Mouse (Mus musculus): ENCODE measurements around the gene Upk3b. TPM values are rescaled to one million over a fixed set of nuclear protein-coding genes. Genes with fewer than 3 reads are reported as not detected.
A peak's percentile ranks its signal among the peaks of the same experiment; 100 is the strongest.

Upk3b gene
- polyA plus RNA-seq (2015; fragmentation: Nextera tagmentation; extraction: Ambion mirVana): 4.0 and 4.7 TPM in 2 replicates

GRCm38 (mm10) chr5:136038258-136039214, at the start of gene Upk3b:
TSS of gene Upk3b (plus strand) at chr5:136038496.
- Histone ChIP-seq H3K27me3 (ENCODE audit: insufficient read depth, low read length) (no peaks in the 10 kb centered on the region), H3K36me3 (replicated peaks; ENCODE audit: insufficient read depth, low read length) (no peaks in the 10 kb centered on the region), H3K4me3 (ENCODE audit: low read depth, low read length) (no peak within 1 kb of the TSS), H3K27ac (ENCODE audit: low read depth) (no peak within 1 kb of the TSS), H3K9me3 (ENCODE audit: low read length) (no peaks in the 10 kb centered on the region), H3K4me1 (ENCODE audit: insufficient read depth) (peaks cover 10% of the 10 kb centered on the region; the same call in 1 of the 2 replicates), H3K4me2 (ENCODE audit: low read depth, low read length) (no peak within 1 kb of the TSS), H3K9ac (replicated peaks) (no peak within 1 kb of the TSS)
- no peak for TF ChIP-seq CTCF (IDR thresholded peaks at IDR 0.05; ENCODE audit: low read depth)
- no peak for TF ChIP-seq EP300 (IDR thresholded peaks at IDR 0.05; ENCODE audit: low read depth)
- DNase-seq (no peak), ATAC-seq (peak; percentile 35; the same call in 1 of the 2 replicates)
- WGBS (ENCODE audit: insufficient replicate concordance): 58% methylated on average over 17 of the region's 17 CpGs

GRCm38 (mm10) chr5:135990601-135991000, 47.7 kb upstream of the Upk3b start:
- no peak for DNase-seq
- H3K9ac ChIP-seq (replicated peaks): no peak overlapping the region
- H3K4me2 ChIP-seq (ENCODE audit: low read depth, low read length): no peak overlapping the region
- H3K36me3 ChIP-seq (replicated peaks; ENCODE audit: insufficient read depth, low read length): no peaks in the 10 kb centered on the region
- WGBS (ENCODE audit: insufficient replicate concordance): 30% methylated on average over 5 of the region's 5 CpGs
- H3K4me3 ChIP-seq (ENCODE audit: low read depth, low read length): no peak overlapping the region
- H3K27ac ChIP-seq (ENCODE audit: low read depth): peak overlapping the region; percentile 29
- H3K27me3 ChIP-seq (ENCODE audit: insufficient read depth, low read length): no peaks in the 10 kb centered on the region
- TF ChIP-seq EP300 (IDR thresholded peaks at IDR 0.05; ENCODE audit: low read depth): no peak
- no peak for TF ChIP-seq CTCF (IDR thresholded peaks at IDR 0.05; ENCODE audit: low read depth)
- no peak for ATAC-seq
- H3K9me3 ChIP-seq (ENCODE audit: low read length): no peaks in the 10 kb centered on the region
- peaks cover 9% of the 10 kb centered on the region for H3K4me1 ChIP-seq (ENCODE audit: insufficient read depth)

GRCm38 (mm10) chr5:135993381-135993965, 44.8 kb upstream of the Upk3b start:
- no peak overlapping the region for H3K9ac ChIP-seq (replicated peaks)
- no peak overlapping the region for H3K4me3 ChIP-seq (ENCODE audit: low read depth, low read length)
- TF ChIP-seq CTCF (IDR thresholded peaks at IDR 0.05; ENCODE audit: low read depth) (no peak), EP300 (IDR thresholded peaks at IDR 0.05; ENCODE audit: low read depth) (no peak)
- DNase-seq (no peak), ATAC-seq (no peak)
- H3K9me3 ChIP-seq (ENCODE audit: low read length): no peaks in the 10 kb centered on the region
- H3K4me1 ChIP-seq (ENCODE audit: insufficient read depth): peaks cover 9% of the 10 kb centered on the region
- no peak overlapping the region for H3K27ac ChIP-seq (ENCODE audit: low read depth)
- H3K4me2 ChIP-seq (ENCODE audit: low read depth, low read length): no peak overlapping the region
- H3K27me3 ChIP-seq (ENCODE audit: insufficient read depth, low read length): no peaks in the 10 kb centered on the region
- WGBS (ENCODE audit: insufficient replicate concordance): 68% methylated on average over 5 of the region's 5 CpGs
- 0 out of 2 replicates have a peak, but pooled peaks cover 7% of the 10 kb centered on the region for H3K36me3 ChIP-seq (replicated peaks; ENCODE audit: insufficient read depth, low read length)

- 62% methylated on average over 8 of the region's 8 CpGs for WGBS (ENCODE audit: insufficient replicate concordance)
- Histone ChIP-seq H3K4me3 (ENCODE audit: low read depth, low read length) (peak overlapping the region; percentile 68), H3K9me3 (ENCODE audit: low read length) (no peaks in the 10 kb centered on the region), H3K9ac (replicated peaks) (no peak overlapping the region), H3K27me3 (ENCODE audit: insufficient read depth, low read length) (no peaks in the 10 kb centered on the region), H3K36me3 (replicated peaks; ENCODE audit: insufficient read depth, low read length) (0 out of 2 replicates have a peak, but pooled peaks cover 13% of the 10 kb centered on the region), H3K27ac (ENCODE audit: low read depth) (no peak overlapping the region), H3K4me2 (ENCODE audit: low read depth, low read length) (peak overlapping the region; percentile 93; the same call in 1 of the 2 replicates), H3K4me1 (ENCODE audit: insufficient read depth) (peaks cover 9% of the 10 kb centered on the region)
- TF ChIP-seq CTCF (IDR thresholded peaks at IDR 0.05; ENCODE audit: low read depth) (no peak), EP300 (IDR thresholded peaks at IDR 0.05; ENCODE audit: low read depth) (no peak)
- no peak for DNase-seq
- ATAC-seq: no peak
These were observed 44.0 kb upstream of the Upk3b start for GRCm38 (mm10) chr5:135994335-135994724.

- DNase-seq (peak; percentile 88), ATAC-seq (peak; percentile 95)
- H3K9me3 ChIP-seq (ENCODE audit: low read length): no peaks in the 10 kb centered on the region
- H3K4me1 ChIP-seq (ENCODE audit: insufficient read depth): peaks cover 9% of the 10 kb centered on the region
- H3K9ac ChIP-seq (replicated peaks): peak within 1 kb of the TSS; percentile 77
- 2% methylated on average over 47 of the region's 47 CpGs for WGBS (ENCODE audit: insufficient replicate concordance)
- H3K27me3 ChIP-seq (ENCODE audit: insufficient read depth, low read length): no peaks in the 10 kb centered on the region
- H3K4me3 ChIP-seq (ENCODE audit: low read depth, low read length): peak within 1 kb of the TSS; percentile 68
- H3K36me3 ChIP-seq (replicated peaks; ENCODE audit: insufficient read depth, low read length): 0 out of 2 replicates have a peak, but pooled peaks cover 13% of the 10 kb centered on the region
- H3K27ac ChIP-seq (ENCODE audit: low read depth): peak within 1 kb of the TSS; percentile 79
- no peak for TF ChIP-seq EP300 (IDR thresholded peaks at IDR 0.05; ENCODE audit: low read depth)
- peak; percentile 33; the same call in 1 of the 2 replicates for TF ChIP-seq CTCF (IDR thresholded peaks at IDR 0.05; ENCODE audit: low read depth)
- H3K4me2 ChIP-seq (ENCODE audit: low read depth, low read length): peak within 1 kb of the TSS; percentile 93
These were observed 43.3 kb upstream of the Upk3b start, which contains the start of gene Dtx2 for GRCm38 (mm10) chr5:135994725-135995687. TSS of gene Dtx2 (plus strand) at chr5:135994800.
